Mouse (Mus musculus) testis, adult 2 months (tissue): Measurements from ENCODE around the gene Snrpa1. TPM values are rescaled to one million over a fixed set of nuclear protein-coding genes. Genes with fewer than 3 reads are reported as not detected.

ENCODE experiments used
- H3K27ac ChIP-seq: fragments of 200-500 bp; 2 replicates; pipeline ENCODE4 v1.5.1; 2012; ENCODE audit warnings: low read depth, low read length; ENCODE audit not compliant: control insufficient read depth, insufficient read depth
- H3K27me3 ChIP-seq: fragments of 200-500 bp; 2 replicates; pipeline ENCODE4 v1.6.1; 2012; ENCODE audit warnings: mild to moderate bottlenecking, low read length, moderate library complexity; ENCODE audit not compliant: control insufficient read depth, insufficient read depth
- H3K36me3 ChIP-seq: fragments of 200-500 bp; 2 replicates; pipeline ENCODE4 v1.6.1; 2012; ENCODE audit warnings: mild to moderate bottlenecking, low read length; ENCODE audit not compliant: control insufficient read depth, insufficient read depth
- H3K4me1 ChIP-seq: fragments of 200-500 bp; 2 replicates; pipeline ENCODE4 v1.6.1; 2012; ENCODE audit warnings: low read length; ENCODE audit not compliant: control insufficient read depth, insufficient read depth
- H3K4me3 ChIP-seq: fragments of 200-500 bp; 2 replicates; pipeline ENCODE4 v1.5.1; 2012; ENCODE audit warnings: low read depth, mild to moderate bottlenecking, low read length, moderate library complexity, mixed read lengths; ENCODE audit not compliant: control insufficient read depth
- CTCF ChIP-seq: fragments of 200-500 bp; IDR thresholded peaks from 2 replicates; pipeline ENCODE4 v1.5.1; 2012; ENCODE audit warnings: low read depth, mild to moderate bottlenecking, inconsistent platforms, low read length, moderate library complexity; ENCODE audit not compliant: control insufficient read depth, insufficient read depth, insufficient replicate concordance
- POLR2A ChIP-seq: fragments of 200-500 bp; IDR thresholded peaks from 2 replicates; pipeline ENCODE4 v1.6.1; 2012; ENCODE audit warnings: low read depth, mild to moderate bottlenecking, inconsistent platforms, low read length, moderate library complexity; ENCODE audit not compliant: control insufficient read depth
- polyA plus RNA-seq: library from polyadenylated mRNA; depleted of rRNA; stranded (reverse); fragments of >200 nt; gene quantifications from 2 replicates; pipeline ENCODE4 v1.2.3, GENCODE M21; 2012

Gene Snrpa1
- polyA plus RNA-seq, 1 experiment: 48.6 TPM

- no peaks in the 10 kb centered on the region for H3K4me1 ChIP-seq
Measured at GRCm38 (mm10) chr7:66094141-66094540, 35.3 kb downstream of the Snrpa1 start.

GRCm38 (mm10) chr7:66098803-66099202 lies 40.0 kb downstream of the Snrpa1 start:
- Histone ChIP-seq H3K27me3 (no peaks in the 10 kb centered on the region), H3K36me3 (no peaks in the 10 kb centered on the region), H3K4me1 (no peaks in the 10 kb centered on the region), H3K27ac (peak overlapping the region; percentile 74), H3K4me3 (peak overlapping the region; percentile 66)
- TF ChIP-seq CTCF (no peak), POLR2A (peak; percentile 76; the same call in 1 of the 2 replicates)

More at GRCm38 (mm10) chr7:66094141-66094540, 35.3 kb downstream of the Snrpa1 start:
- H3K36me3 ChIP-seq: peaks cover 1% of the 10 kb centered on the region; the same call in 1 of the 2 replicates
- no peak for TF ChIP-seq CTCF
- TF ChIP-seq POLR2A: no peak
- no peak overlapping the region for H3K27ac ChIP-seq
- H3K27me3 ChIP-seq: no peaks in the 10 kb centered on the region
- no peak overlapping the region for H3K4me3 ChIP-seq

- H3K36me3 ChIP-seq: no peaks in the 10 kb centered on the region
- H3K27me3 ChIP-seq: no peaks in the 10 kb centered on the region
- H3K27ac ChIP-seq: no peak overlapping the region
- H3K4me3 ChIP-seq: no peak overlapping the region
- TF ChIP-seq CTCF (no peak), POLR2A (no peak)
- H3K4me1 ChIP-seq: no peaks in the 10 kb centered on the region
Measured at GRCm38 (mm10) chr7:66101866-66102265, 43.1 kb downstream of the Snrpa1 start.

- H3K4me1 ChIP-seq: peaks cover 2% of the 10 kb centered on the region; the same call in 1 of the 2 replicates
- no peak overlapping the region for H3K4me3 ChIP-seq
- no peak overlapping the region for H3K27ac ChIP-seq
- no peaks in the 10 kb centered on the region for H3K36me3 ChIP-seq
- TF ChIP-seq POLR2A (no peak), CTCF (no peak)
- no peaks in the 10 kb centered on the region for H3K27me3 ChIP-seq
Measured at GRCm38 (mm10) chr7:66104531-66104930, 45.7 kb downstream of the Snrpa1 start.

GRCm38 (mm10) chr7:66105771-66106170 lies 47.0 kb downstream of the Snrpa1 start:
- no peak for TF ChIP-seq CTCF
- TF ChIP-seq POLR2A: no peak
- Histone ChIP-seq H3K27me3 (no peaks in the 10 kb centered on the region), H3K4me1 (peaks cover 2% of the 10 kb centered on the region; the same call in 1 of the 2 replicates), H3K4me3 (no peak overlapping the region), H3K36me3 (no peaks in the 10 kb centered on the region), H3K27ac (no peak overlapping the region)

- Histone ChIP-seq H3K27ac (no peak overlapping the region), H3K4me1 (peaks cover 2% of the 10 kb centered on the region; the same call in 1 of the 2 replicates), H3K36me3 (no peaks in the 10 kb centered on the region), H3K4me3 (no peak overlapping the region), H3K27me3 (no peaks in the 10 kb centered on the region)
- TF ChIP-seq CTCF: no peak
Measured at GRCm38 (mm10) chr7:66106581-66107056, 47.8 kb downstream of the Snrpa1 start.

GRCm38 (mm10) chr7:66107206-66107605 lies 48.4 kb downstream of the Snrpa1 start:
- Histone ChIP-seq H3K4me3 (no peak overlapping the region), H3K27me3 (no peaks in the 10 kb centered on the region), H3K27ac (no peak overlapping the region), H3K4me1 (peaks cover 2% of the 10 kb centered on the region; the same call in 1 of the 2 replicates), H3K36me3 (no peaks in the 10 kb centered on the region)
- TF ChIP-seq POLR2A (no peak), CTCF (no peak)

- no peak for TF ChIP-seq POLR2A
- TF ChIP-seq CTCF: no peak
- H3K27me3 ChIP-seq: no peaks in the 10 kb centered on the region
- H3K27ac ChIP-seq: no peak overlapping the region
- no peak overlapping the region for H3K4me3 ChIP-seq
- H3K4me1 ChIP-seq: peaks cover 2% of the 10 kb centered on the region; the same call in 1 of the 2 replicates
- H3K36me3 ChIP-seq: no peaks in the 10 kb centered on the region
Measured at GRCm38 (mm10) chr7:66107930-66108329, 49.1 kb downstream of the Snrpa1 start.
